ENCODE assay signal across 8 mouse cellular contexts in the genomic region with DNA sequence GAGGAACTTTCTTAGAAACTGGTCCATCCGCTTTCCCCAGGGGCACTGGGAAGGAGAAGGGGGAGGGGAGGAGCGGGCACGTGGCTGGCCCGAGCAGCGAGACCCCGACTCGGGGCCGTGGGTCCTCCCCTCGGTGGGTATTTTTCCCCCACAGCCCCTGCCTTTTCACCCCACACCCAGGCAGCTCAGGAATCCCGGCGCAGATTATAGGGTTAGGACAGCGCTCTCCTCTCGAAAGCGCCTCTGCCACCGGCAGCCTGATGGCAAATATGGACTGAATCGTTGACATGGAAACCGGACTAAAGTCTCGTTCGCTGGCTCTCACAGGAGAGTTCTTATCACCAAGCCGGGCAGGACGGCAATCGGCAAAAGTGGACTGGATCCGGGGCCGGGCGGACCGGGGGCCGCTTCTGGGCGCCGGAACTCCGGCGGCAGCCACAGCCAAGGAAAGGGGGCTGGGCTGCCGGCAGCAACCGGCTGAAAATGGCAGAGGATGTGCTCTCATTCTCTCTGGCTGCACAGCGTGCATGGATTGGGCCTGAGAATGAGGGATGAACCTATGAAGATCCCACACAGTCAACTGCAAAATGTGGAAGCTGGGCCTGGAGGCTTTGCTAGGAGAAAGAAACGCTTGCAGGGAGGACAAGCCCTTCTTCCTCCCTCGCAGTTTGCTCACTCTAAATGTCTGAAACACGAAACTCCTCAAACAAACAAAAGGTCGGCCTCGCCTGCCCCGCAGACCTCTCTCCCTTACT. TPM values are rescaled to one million over a fixed set of nuclear protein-coding genes. Genes with fewer than 3 reads are reported as not detected.
DNase-seq lines count a peak whose midpoint lies in the region; ATAC-seq and TF ChIP-seq lines count a peak whose summit lies in the region.

A gene (minus strand): TSS at position 256 of the 755 bp plus-strand sequence.

- no peaks in the 10 kb centered on the region for H3K36me3 ChIP-seq in hindbrain, embryonic 13.5 days

- H3K9ac ChIP-seq in hindbrain, embryonic 13.5 days: peak within 1 kb of the TSS; percentile 77

- no peaks in the 10 kb centered on the region for H3K27me3 ChIP-seq in Patski
- H3K27me3 ChIP-seq in hindbrain, embryonic 13.5 days: peaks cover 2% of the 10 kb centered on the region; the same call in 1 of the 2 replicates

- no peaks in the 10 kb centered on the region for H3K9me3 ChIP-seq in hindbrain, embryonic 13.5 days

- TF ChIP-seq CTCF in Patski (IDR thresholded peaks at IDR 0.05): no peak

- peak within 1 kb of the TSS; percentile 62 for H3K4me3 ChIP-seq in hindbrain, embryonic 13.5 days

- peak within 1 kb of the TSS; percentile 93 for H3K4me2 ChIP-seq in hindbrain, embryonic 13.5 days

- WGBS in hindbrain, embryonic 13.5 days: under 1% methylated on average over 40 of the region's 40 CpGs

- H3K27ac ChIP-seq in hindbrain, embryonic 13.5 days: peak within 1 kb of the TSS; percentile 100

- CTCF ChIA-PET in Patski (lab: Charles Lee): interaction anchor here (0.7 to 1.5 kb wide), 4 partner anchors 16 to 85 kb away, joined by 3 to 8 read pairs (median 4); no protein-coding TSS in a partner anchor

- POLR2A ChIA-PET in Patski (lab: Charles Lee): interaction anchor here (1.0 to 1.5 kb wide), 5 partner anchors 57 to 85 kb away, joined by 3 to 6 read pairs (median 4); a partner anchor contains a TSS

- peak; percentile 67 for DNase-seq in Patski (ENCODE audit: low read depth, low spot score)
- peak; percentile 94 to 96 for DNase-seq in cerebellum, postnatal 14 days
- DNase-seq in frontal cortex, postnatal 14 days (ENCODE audit: low spot score in 2 of 2): peak; percentile 86 to 93
- peak; percentile 92 to 94 for DNase-seq in layer of hippocampus, postnatal 25 days (ENCODE audit: extremely low spot score in 1 of 2, low spot score in 1 of 2)
- DNase-seq in lung, postnatal 25 days (ENCODE audit: low spot score): peak; percentile 97
- peak; percentile 96 for DNase-seq in retina, embryonic 14.5 days (ENCODE audit: low spot score)
- DNase-seq in thymus, postnatal 4 days: peak; percentile 95

- in situ Hi-C loops in Patski (cut with MboI; ENCODE audit: low pct_unique_long_range_greater_than_20kb): loop anchor here (5.0 kb wide), 2 partner anchors 71 to 84 kb away; a partner anchor contains a TSS

- peaks cover 24% of the 10 kb centered on the region for H3K4me1 ChIP-seq in hindbrain, embryonic 13.5 days (replicated peaks)

- ATAC-seq in Patski: peak; percentile 37
- ATAC-seq in hindbrain, embryonic 13.5 days (ENCODE audit: low FRiP score): peak; percentile 60

RNA-seq across cellular contexts. Expression of the gene that starts here (rescaled TPM):
- polyA plus RNA-seq in Patski (2021): 33.2 TPM
- 35.6 and 37.4 TPM in 2 replicates for polyA plus RNA-seq in hindbrain, embryonic 13.5 days (2015; fragmentation: Nextera tagmentation; extraction: Ambion mirVana)
- total RNA-seq in layer of hippocampus, postnatal 25 days (2021): 10 to 100 TPM; 68.5 to 88.4 TPM

Comparison
In these comparisons a context has a peak if more than half of its experiments do, and no peak if none do; other contexts are left out.
1. Peak in every context shown above with its lines: DNase-seq, ATAC-seq, H3K4me3 ChIP-seq and H3K27ac ChIP-seq.